Mouse (Mus musculus) embryonic facial prominence, embryonic 14.5 days (tissue): ENCODE measurements at regions not wholly inside any gene's neighbourhood (a gene's known extent, or its start where the extent isn't known, plus 50 kb on each side); places are given as distances from the start of the nearest gene placed in this dataset.

Source experiments
- ATAC-seq: fragments of 200-750 bp; cut with Nextera tagmentation; 2 replicates; pipeline ENCODE4 v1.8.0; 2017; ENCODE audit warnings: low read depth, moderate number of reproducible peaks, moderate TSS enrichment
- DNase-seq: peaks from one replicate; pipeline ENCODE4 v3.0.0-alpha.2; 2015; ENCODE audit warnings: low spot score
- H3K27ac ChIP-seq: fragments of 300-500 bp; sonication (generic); replicated peaks from 2 replicates; pipeline ENCODE4 v1.5.1; 2014; ENCODE audit warnings: low read depth, mild to moderate bottlenecking, low read length, moderate library complexity
- H3K27me3 ChIP-seq: fragments of 300-500 bp; sonication (generic); replicated peaks from 2 replicates; pipeline ENCODE4 v1.6.1; 2014; ENCODE audit warnings: low read length; ENCODE audit not compliant: control insufficient read depth, insufficient read depth
- H3K36me3 ChIP-seq: fragments of 300-500 bp; sonication (generic); 2 replicates; pipeline ENCODE4 v1.6.1; 2014; ENCODE audit warnings: low read length, mixed read lengths; ENCODE audit not compliant: control insufficient read depth, insufficient read depth
- H3K4me1 ChIP-seq: fragments of 300-500 bp; sonication (generic); 2 replicates; pipeline ENCODE4 v1.6.1; 2014; ENCODE audit warnings: antibody characterized with exemption, low read length; ENCODE audit not compliant: control insufficient read depth, insufficient read depth
- H3K4me2 ChIP-seq: fragments of 300-500 bp; sonication (generic); 2 replicates; pipeline ENCODE4 v1.6.1; 2014; ENCODE audit warnings: low read depth, mild to moderate bottlenecking, low read length, moderate library complexity, mixed read lengths
- H3K4me3 ChIP-seq: fragments of 300-500 bp; sonication (generic); 2 replicates; pipeline ENCODE4 v1.5.1; 2014; ENCODE audit warnings: low read depth, mild to moderate bottlenecking, low read length
- H3K9ac ChIP-seq: fragments of 300-500 bp; sonication (generic); 2 replicates; pipeline ENCODE4 v1.6.1; 2014; ENCODE audit warnings: low read depth, mild to moderate bottlenecking, low read length, moderate library complexity, mixed read lengths
- H3K9me3 ChIP-seq: fragments of 300-500 bp; sonication (generic); 2 replicates; pipeline ENCODE4 v1.6.1; 2016; ENCODE audit warnings: low read length; ENCODE audit not compliant: control insufficient read depth
- WGBS: fragments of 180-500 bp; shearing (Covaris S2); extraction: QIAGEN DNeasy Blood & Tissue Kit; methylation state at CpG from one replicate; pipeline ENCODE4 v1.1.7; 2014; 5-methylcytosine and 5-hydroxymethylcytosine counted together

DNA sequence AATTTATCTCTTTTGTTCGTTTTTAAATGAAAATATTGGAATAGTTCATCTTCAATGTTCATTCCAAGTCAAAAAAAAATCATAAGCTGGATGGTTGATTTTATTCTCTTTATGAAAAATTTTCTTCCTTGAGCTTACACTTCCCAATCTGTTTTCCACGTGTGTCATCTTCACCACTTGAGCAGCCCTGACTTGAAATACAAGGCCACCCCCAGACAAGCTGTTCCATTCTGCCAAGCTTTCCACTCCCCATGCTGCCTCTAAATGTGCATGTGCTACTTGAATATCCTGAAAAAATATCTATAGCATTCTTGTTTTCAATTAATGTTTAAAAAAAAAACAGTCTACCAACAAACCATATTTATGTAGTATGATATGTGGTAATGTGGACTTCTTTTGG is 693.2 kb downstream of the Basp1 start:
- H3K9me3 ChIP-seq = no peaks in the 10 kb centered on the region
- H3K4me1 ChIP-seq = no peaks in the 10 kb centered on the region
- H3K36me3 ChIP-seq = no peaks in the 10 kb centered on the region
- 65% methylated on average over 2 of the region's 2 CpGs for WGBS
- DNase-seq (no peak), ATAC-seq (no peak)
- no peaks in the 10 kb centered on the region for H3K27me3 ChIP-seq
- no peak overlapping the region for H3K27ac ChIP-seq
- H3K4me2 ChIP-seq = no peak overlapping the region
- no peak overlapping the region for H3K4me3 ChIP-seq
- no peak overlapping the region for H3K9ac ChIP-seq

DNA sequence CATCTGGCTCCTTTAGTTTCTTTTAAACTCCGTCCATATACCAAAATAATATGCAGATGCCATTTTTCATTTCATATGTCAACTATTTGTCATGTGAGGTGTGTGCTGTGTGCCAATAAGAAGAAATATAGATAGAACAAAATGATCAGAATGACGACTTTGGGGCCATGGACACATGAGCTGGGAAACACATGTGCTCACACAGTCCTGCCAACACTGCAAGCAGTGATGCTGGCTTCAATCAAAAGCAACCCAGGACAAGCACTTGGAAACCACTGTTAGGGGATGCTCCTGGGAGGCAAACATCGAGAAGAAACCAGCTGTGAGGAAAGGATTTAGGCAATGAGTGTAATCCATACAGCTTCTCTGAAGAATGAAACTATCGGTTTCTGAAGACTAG is 731.4 kb downstream of the Basp1 start:
- Histone ChIP-seq H3K27ac (no peak overlapping the region), H3K4me3 (no peak overlapping the region), H3K27me3 (no peaks in the 10 kb centered on the region), H3K4me2 (no peak overlapping the region), H3K36me3 (no peaks in the 10 kb centered on the region), H3K9ac (no peak overlapping the region), H3K4me1 (no peaks in the 10 kb centered on the region), H3K9me3 (no peaks in the 10 kb centered on the region)
- DNase-seq (peak; percentile 76), ATAC-seq (no peak; the same call in 1 of the 2 replicates)
- 60% methylated on average over 4 of the region's 4 CpGs for WGBS

DNA sequence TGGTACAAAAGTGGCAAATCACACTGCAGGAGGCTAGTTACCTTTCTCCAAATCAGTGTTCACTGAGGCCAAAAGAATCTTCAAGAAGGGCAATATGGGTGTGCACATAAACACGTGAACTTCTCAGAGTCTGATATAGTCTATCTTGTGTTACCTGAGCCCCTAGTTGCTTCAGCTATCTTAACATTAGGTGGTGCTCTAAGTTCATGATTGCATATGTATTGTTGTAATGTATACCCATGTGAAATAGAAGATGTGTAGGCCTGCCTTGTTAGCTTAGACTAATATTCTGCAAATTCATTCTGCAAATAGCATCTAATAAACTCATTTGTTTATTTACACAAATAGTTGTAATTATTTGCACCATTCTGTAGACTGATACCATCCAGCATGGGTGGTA is 764.6 kb downstream of the Basp1 start:
- no peaks in the 10 kb centered on the region for H3K27me3 ChIP-seq
- no peaks in the 10 kb centered on the region for H3K9me3 ChIP-seq
- H3K9ac ChIP-seq = no peak overlapping the region
- 81% methylated on average over 1 of the region's 1 CpGs for WGBS
- DNase-seq = peak; percentile 19
- no peak overlapping the region for H3K4me3 ChIP-seq
- H3K4me2 ChIP-seq = no peak overlapping the region
- no peaks in the 10 kb centered on the region for H3K36me3 ChIP-seq
- no peak overlapping the region for H3K27ac ChIP-seq
- no peaks in the 10 kb centered on the region for H3K4me1 ChIP-seq
- ATAC-seq = 0 out of 2 replicates have a peak, but pooled peaks have one; percentile 65

DNA sequence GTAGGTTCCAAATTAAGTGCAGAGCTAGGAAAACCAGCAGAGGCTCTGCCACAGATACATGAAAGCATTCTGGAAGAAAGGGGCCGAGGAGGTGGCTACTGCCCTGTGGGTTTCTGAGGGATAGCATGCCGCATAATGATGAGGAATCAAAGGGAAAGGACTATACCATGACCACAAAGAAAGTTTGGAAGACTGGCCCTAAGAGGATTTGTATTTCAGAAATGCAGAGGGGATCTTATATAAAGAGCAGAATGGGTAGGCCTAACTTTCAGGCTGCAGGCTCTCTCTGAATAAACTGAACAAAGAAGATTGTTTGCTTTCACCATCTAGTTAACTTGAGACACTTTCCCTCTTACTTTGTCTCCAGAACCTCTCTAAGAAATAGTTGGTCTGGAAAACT is 777.9 kb downstream of the Basp1 start:
- Histone ChIP-seq H3K9me3 (no peaks in the 10 kb centered on the region), H3K4me2 (no peak overlapping the region), H3K27ac (no peak overlapping the region), H3K4me1 (no peaks in the 10 kb centered on the region), H3K4me3 (no peak overlapping the region), H3K27me3 (no peaks in the 10 kb centered on the region), H3K36me3 (no peaks in the 10 kb centered on the region), H3K9ac (no peak overlapping the region)
- DNase-seq (no peak), ATAC-seq (no peak)
- 65% methylated on average over 2 of the region's 2 CpGs for WGBS

DNA sequence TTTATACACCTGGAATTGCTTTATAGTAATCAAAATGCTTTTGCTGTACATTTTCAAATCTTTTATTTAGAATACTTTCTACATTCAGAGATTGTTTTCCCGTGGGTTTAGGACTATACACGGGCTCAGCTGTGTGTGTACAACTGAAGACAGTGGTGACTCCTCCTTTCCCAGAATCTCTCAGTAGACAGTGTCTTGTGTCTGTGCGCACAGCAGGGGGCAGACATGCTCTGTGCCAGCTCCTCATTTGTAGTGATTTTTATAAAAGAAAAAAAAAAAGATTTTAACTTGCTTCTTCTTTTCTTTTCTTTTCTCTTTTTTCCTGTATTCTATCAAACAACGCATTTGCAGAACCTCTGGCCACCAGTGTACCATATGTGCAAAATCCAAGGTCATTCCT is 817.3 kb downstream of the Basp1 start:
- WGBS = 25% methylated on average over 4 of the region's 4 CpGs
- Histone ChIP-seq H3K9me3 (no peaks in the 10 kb centered on the region), H3K9ac (no peak overlapping the region), H3K36me3 (no peaks in the 10 kb centered on the region), H3K4me1 (no peaks in the 10 kb centered on the region), H3K4me3 (no peak overlapping the region), H3K27ac (no peak overlapping the region), H3K4me2 (no peak overlapping the region), H3K27me3 (no peaks in the 10 kb centered on the region; the same call in 1 of the 2 replicates)
- DNase-seq (peak; percentile 74), ATAC-seq (no peak)

DNA sequence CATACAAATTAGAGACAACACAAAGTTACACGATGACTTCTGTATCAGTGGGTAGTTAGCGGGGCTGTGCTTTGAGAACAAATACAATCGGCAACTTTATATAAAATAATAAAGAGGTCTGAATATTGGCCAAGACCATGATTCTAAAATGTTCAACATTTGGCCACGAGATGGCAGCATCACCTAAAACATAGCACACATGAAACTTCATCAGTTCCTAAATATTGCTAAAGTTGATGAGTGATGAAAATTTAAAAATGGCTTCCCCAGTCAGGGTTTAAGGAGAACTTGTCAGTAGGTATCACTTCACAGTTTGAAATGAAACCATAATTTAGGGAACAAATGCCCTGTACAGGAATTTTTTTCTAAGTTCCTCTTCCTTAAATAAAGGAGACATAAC is 824.6 kb downstream of the Basp1 start:
- DNase-seq (peak; percentile 69), ATAC-seq (no peak)
- WGBS = 28% methylated on average over 4 of the region's 4 CpGs

DNA sequence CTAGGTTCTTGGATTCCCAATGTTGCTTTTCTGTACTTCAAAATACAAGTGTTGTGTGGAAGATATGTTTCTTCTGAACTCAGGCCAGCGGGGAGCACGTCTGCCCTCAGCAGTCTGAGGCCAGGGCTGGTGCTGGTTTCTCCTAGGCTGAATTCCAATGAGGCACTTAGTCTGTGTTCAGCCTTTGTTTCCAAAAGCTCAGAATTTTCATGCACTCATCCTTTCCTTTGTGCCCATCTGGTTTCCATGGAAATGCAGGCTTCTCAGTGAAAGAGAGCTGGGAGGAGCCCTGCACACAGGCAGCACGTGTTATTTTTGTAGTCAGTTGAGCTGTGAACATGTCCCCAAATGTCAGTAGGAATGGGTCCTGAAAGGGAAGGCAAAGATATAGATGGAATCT is 846.6 kb downstream of the Basp1 start:
- no peaks in the 10 kb centered on the region for H3K9me3 ChIP-seq
- H3K9ac ChIP-seq = no peak overlapping the region
- DNase-seq = peak; percentile 31
- H3K27me3 ChIP-seq = no peaks in the 10 kb centered on the region
- ATAC-seq = 0 out of 2 replicates have a peak, but pooled peaks have one; percentile 41
- H3K4me1 ChIP-seq = no peaks in the 10 kb centered on the region
- 43% methylated on average over 3 of the region's 3 CpGs for WGBS
- H3K4me3 ChIP-seq = no peak overlapping the region
- no peak overlapping the region for H3K27ac ChIP-seq
- no peak overlapping the region for H3K4me2 ChIP-seq
- no peaks in the 10 kb centered on the region for H3K36me3 ChIP-seq

More for the DNA sequence above, 824.6 kb downstream of the Basp1 start:
- Histone ChIP-seq H3K4me1 (no peaks in the 10 kb centered on the region), H3K4me2 (no peak overlapping the region), H3K4me3 (no peak overlapping the region), H3K9me3 (no peaks in the 10 kb centered on the region), H3K27ac (no peak overlapping the region), H3K36me3 (no peaks in the 10 kb centered on the region), H3K9ac (no peak overlapping the region), H3K27me3 (no peaks in the 10 kb centered on the region)

DNA sequence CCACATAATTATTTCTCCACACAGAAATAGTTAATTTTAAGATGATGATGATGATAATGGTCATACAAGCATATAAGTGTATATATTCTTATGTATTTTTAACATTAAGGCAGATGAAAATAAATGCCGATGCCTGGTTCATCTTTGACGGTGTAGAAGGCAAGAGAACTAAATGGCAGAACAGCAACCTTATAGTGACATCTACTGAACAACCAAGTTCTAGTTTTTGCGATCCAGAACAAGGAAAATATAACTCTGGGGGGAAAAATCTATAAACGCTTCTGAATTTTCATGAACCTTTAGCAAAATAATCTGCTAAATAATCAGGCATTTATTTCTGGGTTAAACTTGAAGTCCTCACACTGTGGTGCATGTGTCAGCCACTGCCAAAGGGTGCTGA is 856.8 kb downstream of the Basp1 start:
- DNase-seq = no peak
- Histone ChIP-seq H3K4me1 (no peaks in the 10 kb centered on the region), H3K36me3 (no peaks in the 10 kb centered on the region), H3K9ac (no peak overlapping the region), H3K27me3 (no peaks in the 10 kb centered on the region), H3K9me3 (no peaks in the 10 kb centered on the region), H3K4me2 (no peak overlapping the region), H3K4me3 (no peak overlapping the region), H3K27ac (no peak overlapping the region)
- no peak for ATAC-seq
- WGBS = 79% methylated on average over 4 of the region's 4 CpGs

DNA sequence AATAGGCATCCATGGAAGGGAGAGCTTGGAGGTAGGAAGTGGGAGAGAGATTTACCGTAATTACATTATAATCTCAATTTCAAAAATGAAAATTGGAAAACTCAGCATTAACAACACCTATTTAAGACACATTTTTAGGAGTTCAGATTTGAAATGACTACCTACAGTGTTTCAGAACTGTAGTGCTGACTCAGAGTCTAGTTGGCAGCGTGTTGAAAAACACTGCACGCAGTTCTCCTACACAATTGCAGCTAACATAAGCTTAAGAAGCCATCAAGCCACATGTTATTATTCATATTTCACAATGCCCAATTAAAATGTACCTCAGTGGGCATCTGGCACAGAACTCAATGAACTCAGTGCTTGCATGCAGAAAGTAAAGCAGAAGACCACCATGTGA is 863.5 kb downstream of the Basp1 start:
- no peak for ATAC-seq
- 89% methylated on average over 3 of the region's 3 CpGs for WGBS
- H3K27ac ChIP-seq = no peak overlapping the region

More for the DNA sequence above, 863.5 kb downstream of the Basp1 start:
- Histone ChIP-seq H3K36me3 (no peaks in the 10 kb centered on the region), H3K9ac (no peak overlapping the region), H3K4me2 (no peak overlapping the region), H3K4me3 (no peak overlapping the region), H3K9me3 (no peaks in the 10 kb centered on the region), H3K4me1 (no peaks in the 10 kb centered on the region), H3K27me3 (no peaks in the 10 kb centered on the region)
- DNase-seq = no peak
